Mouse (Mus musculus): Measurements from ENCODE around the gene Kirrel. TPM values are rescaled to one million over a fixed set of nuclear protein-coding genes. Genes with fewer than 3 reads are reported as not detected.

The Kirrel gene
- total RNA-seq, 4 experiments from 2014 or later = 4.0 to 5.2 (median 4.7) TPM

- no peak for DNase-seq (ENCODE audit: low spot score in 2 of 2)
These were observed 6.9 kb downstream of the Kirrel start for GRCm38 (mm10) chr3:87167621-87168020.

GRCm38 (mm10) chr3:87165291-87165881 lies 9.2 kb downstream of the Kirrel start:
- DNase-seq (ENCODE audit: low spot score in 2 of 2) = no peak

GRCm38 (mm10) chr3:87164099-87164815 lies 10.3 kb downstream of the Kirrel start:
- no peak for DNase-seq (ENCODE audit: low spot score in 2 of 2)

GRCm38 (mm10) chr3:87163116-87163515 lies 11.4 kb downstream of the Kirrel start:
- DNase-seq (ENCODE audit: low spot score in 2 of 2) = no peak

- DNase-seq (ENCODE audit: low spot score in 2 of 2) = no peak
These were observed 12.2 kb downstream of the Kirrel start for GRCm38 (mm10) chr3:87162380-87162779.

GRCm38 (mm10) chr3:87161601-87162000 lies 12.9 kb downstream of the Kirrel start:
- no peak for DNase-seq (ENCODE audit: low spot score in 2 of 2)

GRCm38 (mm10) chr3:87160819-87161509 lies 13.6 kb downstream of the Kirrel start:
- DNase-seq (ENCODE audit: low spot score in 2 of 2) = no peak

GRCm38 (mm10) chr3:87159190-87159589 lies 15.4 kb downstream of the Kirrel start:
- no peak for DNase-seq (ENCODE audit: low spot score in 2 of 2)

- DNase-seq (ENCODE audit: low spot score in 2 of 2) = no peak
These were observed 16.7 kb downstream of the Kirrel start for GRCm38 (mm10) chr3:87157767-87158291.

- no peak for DNase-seq (ENCODE audit: low spot score in 2 of 2)
These were observed 17.2 kb downstream of the Kirrel start for GRCm38 (mm10) chr3:87157297-87157696.

GRCm38 (mm10) chr3:87154398-87155287 lies 19.9 kb downstream of the Kirrel start:
- DNase-seq (ENCODE audit: low spot score in 2 of 2) = no peak

GRCm38 (mm10) chr3:87153038-87153437 lies 21.5 kb downstream of the Kirrel start:
- DNase-seq (ENCODE audit: low spot score in 2 of 2) = no peak

- no peak for DNase-seq (ENCODE audit: low spot score in 2 of 2)
These were observed 22.3 kb downstream of the Kirrel start for GRCm38 (mm10) chr3:87152111-87152738.

GRCm38 (mm10) chr3:87151294-87151826 lies 23.2 kb downstream of the Kirrel start:
- no peak for DNase-seq (ENCODE audit: low spot score in 2 of 2)

- DNase-seq (ENCODE audit: low spot score in 2 of 2) = no peak
These were observed 23.8 kb downstream of the Kirrel start for GRCm38 (mm10) chr3:87150689-87151244.

GRCm38 (mm10) chr3:87150056-87150688 lies 24.4 kb downstream of the Kirrel start:
- no peak for DNase-seq (ENCODE audit: low spot score in 2 of 2)

GRCm38 (mm10) chr3:87149425-87149824 lies 25.1 kb downstream of the Kirrel start:
- no peak for DNase-seq (ENCODE audit: low spot score in 2 of 2)

GRCm38 (mm10) chr3:87144476-87145240 lies 29.9 kb downstream of the Kirrel start:
- DNase-seq (ENCODE audit: low spot score in 2 of 2) = no peak

- DNase-seq (ENCODE audit: low spot score in 2 of 2) = no peak
These were observed 34.3 kb downstream of the Kirrel start for GRCm38 (mm10) chr3:87140284-87140683.

All from left cerebral cortex, adult 8-10 months (tissue).